Mouse (Mus musculus): Measurements from ENCODE around the gene Ciao2b. TPM values are rescaled to one million over a fixed set of nuclear protein-coding genes. Genes with fewer than 3 reads are reported as not detected.

Gene Ciao2b
- total and polyA plus RNA-seq, 3 experiments, result 78.7 to 110 TPM; not detected in 1

DNA sequence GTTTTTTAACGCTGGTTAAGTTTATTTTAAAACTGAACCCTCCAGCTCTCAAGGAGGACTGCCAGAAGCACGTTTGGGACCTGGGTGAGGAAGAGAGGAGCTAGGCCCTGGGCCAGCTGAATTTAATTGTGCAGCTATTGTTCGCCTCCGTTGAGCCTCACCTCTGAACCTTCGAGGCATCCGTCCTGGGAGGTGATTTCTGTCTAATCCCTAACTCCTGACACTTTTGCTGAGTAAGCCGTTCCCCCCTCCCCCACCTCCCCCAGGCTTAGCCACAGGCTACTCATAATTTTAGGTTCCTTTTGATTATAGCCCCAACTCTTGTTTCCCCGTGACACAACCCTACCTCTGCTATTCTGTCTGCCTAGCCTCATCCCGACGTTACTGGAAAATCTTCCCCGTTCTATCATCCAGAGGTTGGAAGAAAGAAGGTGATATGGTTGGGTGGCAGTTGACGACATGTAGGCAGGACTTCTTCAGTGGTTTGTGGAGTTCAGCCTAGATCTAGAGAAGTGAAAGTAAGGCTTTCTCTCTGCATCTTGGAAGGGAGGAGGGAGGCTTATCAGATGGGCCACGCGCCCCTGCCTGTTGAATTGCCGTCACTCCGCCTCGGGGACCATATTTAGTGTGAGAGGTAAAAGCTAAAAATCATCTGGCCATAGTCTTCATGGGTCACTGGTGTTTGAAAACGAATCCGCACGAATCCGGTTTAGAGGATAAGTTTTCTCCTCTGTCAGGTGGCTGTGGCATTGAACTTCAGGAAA, 45.8 kb downstream of the Ciao2b start:
- no peaks in the 10 kb centered on the region for H3K9me3 ChIP-seq (replicated peaks; ENCODE audit: insufficient read depth, low read length)
- H3K4me1 ChIP-seq (ENCODE audit: control insufficient read depth in 1 of 2, insufficient read depth in 2 of 2, low read length in 2 of 2), result peaks cover 2 to 15% of the 10 kb centered on the region in 2 experiments; a peak in 3 of 4 replicates
- peak overlapping the region; percentile 61 for H3K9ac ChIP-seq (ENCODE audit: control insufficient read depth, low read depth, low read length, poor library complexity, severe bottlenecking)
- H3K79me2 ChIP-seq (ENCODE audit: control insufficient read depth, insufficient read depth, low read length, poor library complexity), result peaks cover 38% of the 10 kb centered on the region
- peaks cover 0 to 25% of the 10 kb centered on the region in 2 experiments; a peak in 2 of 4 replicates for H3K36me3 ChIP-seq (ENCODE audit: control insufficient read depth in 1 of 2, insufficient read depth in 2 of 2, low read length in 2 of 2)
- no peaks in the 10 kb centered on the region for H3K27me3 ChIP-seq (ENCODE audit: control insufficient read depth in 1 of 2, insufficient read depth in 2 of 2, low read length in 2 of 2)
- peak overlapping the region; percentile 92 for H3K27ac ChIP-seq (ENCODE audit: control insufficient read depth, low read depth, low read length)
- no peak for TF ChIP-seq TAL1 (IDR thresholded peaks at IDR 0.05; ENCODE audit: low read length)
- peak; percentile 93 for TF ChIP-seq MAFK (IDR thresholded peaks at IDR 0.05; ENCODE audit: borderline replicate concordance, low read depth, low read length)
- TF ChIP-seq USF1 (IDR thresholded peaks at IDR 0.05; ENCODE audit: low read depth, low read length), result peak; percentile 56
- no peak for TF ChIP-seq ZC3H11A (IDR thresholded peaks at IDR 0.05; ENCODE audit: low read depth, low read length)
- TF ChIP-seq HCFC1 (IDR thresholded peaks at IDR 0.05; ENCODE audit: low read depth, low read length), result peak; percentile 51
- peak in 1 of 2 experiments; percentile 55; a peak in 1 of 4 replicates for TF ChIP-seq POLR2A (IDR thresholded peaks at IDR 0.05; ENCODE audit: control insufficient read depth in 1 of 2, insufficient read depth in 1 of 2, low read depth in 1 of 2, low read length in 2 of 2, poor library complexity in 1 of 2)
- TF ChIP-seq KAT2A (conservative IDR thresholded peaks at IDR 0.05; ENCODE audit: low read depth, low read length), result no peak
- TF ChIP-seq POLR2AphosphoS2 (IDR thresholded peaks at IDR 0.05; ENCODE audit: low read length), result peak; percentile 66
- TF ChIP-seq MAZ (IDR thresholded peaks at IDR 0.05; ENCODE audit: low read depth, low read length), result peak; percentile 82; the same call in 1 of the 2 replicates
- no peak for TF ChIP-seq ELF1 (IDR thresholded peaks at IDR 0.05; ENCODE audit: low read depth, low read length)
- no peak for TF ChIP-seq POLR2AphosphoS5 (IDR thresholded peaks at IDR 0.05; ENCODE audit: borderline replicate concordance, low read depth, low read length)
- TF ChIP-seq CHD1 (IDR thresholded peaks at IDR 0.05; ENCODE audit: low read depth, low read length), result no peak
- peak; percentile 27; the same call in 1 of the 2 replicates for TF ChIP-seq CHD2 (IDR thresholded peaks at IDR 0.05; ENCODE audit: low read length)
- TF ChIP-seq MEF2A (IDR thresholded peaks at IDR 0.05; ENCODE audit: extremely low read depth, insufficient replicate concordance, low read depth, low read length, poor library complexity, severe bottlenecking), result peak; percentile 24; the same call in 1 of the 2 replicates
- no peak for TF ChIP-seq RAD21 (IDR thresholded peaks at IDR 0.05; ENCODE audit: low read depth, low read length)
- TF ChIP-seq BHLHE40 (IDR thresholded peaks at IDR 0.05; ENCODE audit: borderline replicate concordance, low read depth, low read length), result 0 out of 2 replicates have a peak, but pooled peaks have one; percentile 30
- TF ChIP-seq MXI1 (IDR thresholded peaks at IDR 0.05; ENCODE audit: low read depth, low read length), result peak; percentile 68; the same call in 1 of the 2 replicates
- TF ChIP-seq GATA1 (IDR thresholded peaks at IDR 0.05; ENCODE audit: low read depth, low read length), result peak; percentile 99
- peak; percentile 35 to 52; a peak in 3 of 4 replicates for TF ChIP-seq EP300 (IDR thresholded peaks at IDR 0.05; ENCODE audit: low read depth in 1 of 2, low read length in 2 of 2)
- no peak for TF ChIP-seq CTCF (IDR thresholded peaks at IDR 0.05 in 2 of 3, conservative IDR thresholded peaks at IDR 0.05 in 1 of 3; ENCODE audit: control insufficient read depth in 1 of 3, insufficient read depth in 1 of 3, low read depth in 2 of 3, low read length in 3 of 3, poor library complexity in 1 of 3, severe bottlenecking in 1 of 3)
- peak; percentile 59; the same call in 1 of the 2 replicates for TF ChIP-seq TBP (IDR thresholded peaks at IDR 0.05; ENCODE audit: low read depth, low read length)
- TF ChIP-seq USF2 (IDR thresholded peaks at IDR 0.05; ENCODE audit: borderline replicate concordance in 1 of 2, insufficient read depth in 1 of 2, low read depth in 1 of 2, low read length in 2 of 2), result no peak
- no peak for TF ChIP-seq NRF1 (IDR thresholded peaks at IDR 0.05; ENCODE audit: insufficient read depth, low read depth, low read length, poor library complexity, severe bottlenecking)
- no peak for TF ChIP-seq ZKSCAN1 (IDR thresholded peaks at IDR 0.05; ENCODE audit: low read depth, low read length)
- TF ChIP-seq ETS1 (IDR thresholded peaks at IDR 0.05; ENCODE audit: low read depth, low read length), result peak; percentile 88
- no peak for TF ChIP-seq UBTF (IDR thresholded peaks at IDR 0.05; ENCODE audit: borderline replicate concordance, insufficient read depth, low read depth, low read length)
- peak; percentile 58 for TF ChIP-seq RCOR1 (IDR thresholded peaks at IDR 0.05; ENCODE audit: low read depth, low read length)
- TF ChIP-seq GABPA (IDR thresholded peaks at IDR 0.05; ENCODE audit: low read depth, low read length), result no peak
- TF ChIP-seq SIN3A (IDR thresholded peaks at IDR 0.05; ENCODE audit: low read length), result peak; percentile 77; the same call in 1 of the 2 replicates
- TF ChIP-seq MAX (IDR thresholded peaks at IDR 0.05; ENCODE audit: low read length), result 0 out of 2 replicates have a peak, but pooled peaks have one; percentile 46
- TF ChIP-seq E2F4 (IDR thresholded peaks at IDR 0.05; ENCODE audit: borderline replicate concordance, low read depth, low read length), result no peak
- TF ChIP-seq MYC (IDR thresholded peaks at IDR 0.05; ENCODE audit: low read depth, low read length), result peak; percentile 71; the same call in 1 of the 2 replicates
- TF ChIP-seq TCF12 (IDR thresholded peaks at IDR 0.05; ENCODE audit: low read depth, low read length), result peak; percentile 41; the same call in 1 of the 2 replicates
- H3K4me3 ChIP-seq (ENCODE audit: control insufficient read depth in 1 of 2, insufficient read depth in 1 of 2, low read depth in 2 of 2, low read length in 2 of 2), result peak overlapping the region; percentile 61 to 72
- DNase-seq (ENCODE audit: low read depth, low spot score), result peak; percentile 90

Measured in MEL (cell line).